Mouse (Mus musculus): ENCODE data around the gene Shisa3. TPM values are rescaled to one million over a fixed set of nuclear protein-coding genes. Genes with fewer than 3 reads are reported as not detected.

The Shisa3 gene
- total and polyA plus RNA-seq, 3 experiments = 0.05 TPM; not detected in 2

DNA sequence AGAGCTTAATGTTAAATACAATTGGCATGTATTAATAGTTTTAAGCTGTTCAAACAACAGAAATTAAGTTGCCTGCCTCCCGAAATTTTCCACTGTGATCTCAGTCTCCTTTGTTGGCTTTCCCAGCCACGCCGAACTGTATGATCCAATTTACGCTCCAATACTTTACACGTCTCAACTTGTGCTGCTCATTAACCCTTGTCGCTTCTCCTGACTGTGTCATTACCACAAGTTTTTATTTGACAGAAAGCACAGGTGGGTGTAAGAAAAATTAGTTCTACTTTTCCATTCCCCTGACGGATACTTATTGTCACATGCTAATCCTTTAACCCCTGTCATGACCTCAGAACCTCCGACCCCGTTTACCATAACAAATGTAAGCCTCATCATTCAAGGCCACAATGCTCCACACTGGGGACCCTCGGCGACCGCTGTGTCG, 49.2 kb downstream of the Shisa3 start:
- no peak for TF ChIP-seq GATA1 (IDR thresholded peaks at IDR 0.05; ENCODE audit: borderline replicate concordance, low read length)
- TF ChIP-seq CTCF (IDR thresholded peaks at IDR 0.05; ENCODE audit: low read depth, low read length) = no peak
- TF ChIP-seq GATA2 (IDR thresholded peaks at IDR 0.05; ENCODE audit: borderline replicate concordance, low read depth, low read length) = no peak
- TF ChIP-seq TAL1 (conservative IDR thresholded peaks at IDR 0.05; ENCODE audit: low read depth, low read length) = no peak
- no peak for TF ChIP-seq POLR2AphosphoS5 (IDR thresholded peaks at IDR 0.05; ENCODE audit: insufficient replicate concordance, low read depth, low read length)
- Histone ChIP-seq H3K4me3 (ENCODE audit: low read depth, low read length) (no peak overlapping the region), H3K36me3 (replicated peaks) (peaks cover 73% of the 10 kb centered on the region), H3K27me3 (ENCODE audit: insufficient read depth, low read length) (no peaks in the 10 kb centered on the region), H3K9me3 (replicated peaks) (no peaks in the 10 kb centered on the region), H3K4me1 (ENCODE audit: insufficient read depth, low read depth, low read length) (no peaks in the 10 kb centered on the region)
- DNase-seq (ENCODE audit: low spot score) (no peak), ATAC-seq (ENCODE audit: extremely low read depth, insufficient number of reproducible peaks, low FRiP score, poor library complexity, severe bottlenecking) (no peak)

DNA sequence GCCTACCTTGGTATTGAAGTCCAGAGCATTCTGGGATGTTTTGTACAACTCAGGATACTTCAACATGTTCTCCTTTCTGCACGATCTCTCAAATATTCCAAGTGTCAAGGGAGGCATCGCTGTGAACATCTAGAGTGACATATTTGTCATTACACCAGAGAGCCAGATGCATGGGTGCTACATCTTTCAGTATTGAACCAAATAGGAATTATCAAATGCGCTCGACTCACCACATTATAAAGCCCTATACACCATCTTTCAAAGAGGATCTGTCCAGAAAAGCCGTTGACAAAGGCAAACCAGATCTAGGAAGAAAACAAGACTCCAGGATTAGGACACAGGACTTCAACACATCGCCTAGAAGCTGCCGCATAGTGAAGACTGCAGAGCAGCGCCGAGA, 52.2 kb downstream of the Shisa3 start:
- DNase-seq (ENCODE audit: low spot score) = no peak
- peaks cover 71% of the 10 kb centered on the region for H3K36me3 ChIP-seq (replicated peaks)
- no peaks in the 10 kb centered on the region for H3K9me3 ChIP-seq (replicated peaks)
- TF ChIP-seq TAL1 (conservative IDR thresholded peaks at IDR 0.05; ENCODE audit: low read depth, low read length) = no peak
- no peak for TF ChIP-seq GATA1 (IDR thresholded peaks at IDR 0.05; ENCODE audit: borderline replicate concordance, low read length)
- no peak for TF ChIP-seq GATA2 (IDR thresholded peaks at IDR 0.05; ENCODE audit: borderline replicate concordance, low read depth, low read length)
- TF ChIP-seq POLR2AphosphoS5 (IDR thresholded peaks at IDR 0.05; ENCODE audit: insufficient replicate concordance, low read depth, low read length) = no peak
- TF ChIP-seq CTCF (IDR thresholded peaks at IDR 0.05; ENCODE audit: low read depth, low read length) = no peak
- no peaks in the 10 kb centered on the region for H3K27me3 ChIP-seq (ENCODE audit: insufficient read depth, low read length)
- H3K4me1 ChIP-seq (ENCODE audit: insufficient read depth, low read depth, low read length) = no peaks in the 10 kb centered on the region
- no peak overlapping the region for H3K4me3 ChIP-seq (ENCODE audit: low read depth, low read length)
- no peak for ATAC-seq (ENCODE audit: extremely low read depth, insufficient number of reproducible peaks, low FRiP score, poor library complexity, severe bottlenecking)

DNA sequence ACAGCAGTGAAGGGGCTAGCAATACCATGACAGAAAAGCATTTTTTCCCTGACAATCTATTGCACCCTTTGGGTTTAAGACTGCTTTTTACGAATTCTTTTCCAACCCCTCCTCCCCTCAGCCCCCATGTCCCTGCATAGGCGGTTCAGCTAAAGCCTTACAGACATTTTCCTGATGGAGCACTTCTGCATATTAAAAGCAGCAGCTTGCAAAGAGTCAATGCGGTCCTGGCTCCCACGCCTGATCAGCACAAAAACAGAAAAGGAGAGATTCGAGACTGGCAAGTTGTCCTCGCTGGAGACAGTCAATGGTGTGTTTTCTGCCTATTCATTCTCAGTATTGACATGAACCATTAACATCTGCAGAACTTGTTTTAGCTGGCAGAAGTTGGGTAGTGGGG, 55.0 kb downstream of the Shisa3 start:
- Histone ChIP-seq H3K27me3 (ENCODE audit: insufficient read depth, low read length) (no peaks in the 10 kb centered on the region), H3K36me3 (replicated peaks) (peaks cover 74% of the 10 kb centered on the region), H3K4me1 (ENCODE audit: insufficient read depth, low read depth, low read length) (no peaks in the 10 kb centered on the region), H3K4me3 (ENCODE audit: low read depth, low read length) (no peak overlapping the region), H3K9me3 (replicated peaks) (no peaks in the 10 kb centered on the region)
- TF ChIP-seq GATA1 (IDR thresholded peaks at IDR 0.05; ENCODE audit: borderline replicate concordance, low read length) (no peak), GATA2 (IDR thresholded peaks at IDR 0.05; ENCODE audit: borderline replicate concordance, low read depth, low read length) (no peak), CTCF (IDR thresholded peaks at IDR 0.05; ENCODE audit: low read depth, low read length) (no peak), TAL1 (conservative IDR thresholded peaks at IDR 0.05; ENCODE audit: low read depth, low read length) (no peak), POLR2AphosphoS5 (IDR thresholded peaks at IDR 0.05; ENCODE audit: insufficient replicate concordance, low read depth, low read length) (no peak)
- DNase-seq (ENCODE audit: low spot score) (no peak), ATAC-seq (ENCODE audit: extremely low read depth, insufficient number of reproducible peaks, low FRiP score, poor library complexity, severe bottlenecking) (no peak)

DNA sequence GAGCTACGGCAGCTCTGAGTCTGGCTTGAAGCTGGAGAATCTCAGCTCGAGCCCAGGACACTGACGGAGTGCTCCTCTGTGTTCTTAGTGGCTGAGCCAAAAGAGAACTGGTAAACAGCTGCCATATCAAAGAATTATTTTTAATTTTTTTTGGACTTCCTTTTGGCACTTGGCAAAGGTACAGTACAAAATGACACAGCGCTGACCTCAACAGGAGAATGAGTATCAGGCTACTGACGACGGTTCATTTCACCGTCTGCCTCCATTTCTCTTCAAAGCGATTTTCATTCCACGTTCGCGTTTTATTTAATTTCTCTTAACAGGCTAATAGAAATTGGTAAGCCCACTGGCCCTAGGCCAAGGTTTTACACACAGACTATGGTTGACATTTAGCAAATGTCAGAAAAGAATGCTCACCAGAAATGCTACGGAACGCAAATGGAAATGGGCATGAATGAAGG, 61.8 kb downstream of the Shisa3 start:
- H3K4me3 ChIP-seq (ENCODE audit: low read depth, low read length) = no peak overlapping the region
- H3K9me3 ChIP-seq (replicated peaks) = no peaks in the 10 kb centered on the region
- DNase-seq (ENCODE audit: low spot score) = no peak
- no peaks in the 10 kb centered on the region for H3K27me3 ChIP-seq (ENCODE audit: insufficient read depth, low read length)
- ATAC-seq (ENCODE audit: extremely low read depth, insufficient number of reproducible peaks, low FRiP score, poor library complexity, severe bottlenecking) = no peak
- no peaks in the 10 kb centered on the region for H3K4me1 ChIP-seq (ENCODE audit: insufficient read depth, low read depth, low read length)
- H3K36me3 ChIP-seq (replicated peaks) = peaks cover 83% of the 10 kb centered on the region
- TF ChIP-seq POLR2AphosphoS5 (IDR thresholded peaks at IDR 0.05; ENCODE audit: insufficient replicate concordance, low read depth, low read length) (no peak), GATA2 (IDR thresholded peaks at IDR 0.05; ENCODE audit: borderline replicate concordance, low read depth, low read length) (no peak), GATA1 (IDR thresholded peaks at IDR 0.05; ENCODE audit: borderline replicate concordance, low read length) (no peak), CTCF (IDR thresholded peaks at IDR 0.05; ENCODE audit: low read depth, low read length) (no peak), TAL1 (conservative IDR thresholded peaks at IDR 0.05; ENCODE audit: low read depth, low read length) (no peak)

DNA sequence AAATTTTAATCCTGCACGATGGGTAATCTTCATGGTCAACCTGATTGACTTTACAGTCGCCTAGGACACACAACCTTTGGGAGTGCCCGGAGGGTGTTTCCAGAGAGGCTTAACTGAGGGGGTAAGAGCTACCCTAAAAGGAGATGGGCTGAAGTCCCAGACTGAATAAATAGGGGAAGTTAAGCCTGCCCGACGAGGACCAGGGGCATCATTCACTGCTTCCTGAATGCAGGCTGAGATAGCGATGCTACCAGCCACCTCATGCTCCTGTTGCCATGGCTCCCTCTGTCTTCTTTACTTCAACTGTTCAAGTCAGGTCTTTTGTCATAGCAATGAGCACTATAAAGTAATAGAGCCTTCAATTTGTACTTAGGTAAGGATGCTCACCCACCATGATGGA, 62.5 kb downstream of the Shisa3 start:
- DNase-seq (ENCODE audit: low spot score) (no peak), ATAC-seq (ENCODE audit: extremely low read depth, insufficient number of reproducible peaks, low FRiP score, poor library complexity, severe bottlenecking) (no peak)
- Histone ChIP-seq H3K9me3 (replicated peaks) (no peaks in the 10 kb centered on the region), H3K4me1 (ENCODE audit: insufficient read depth, low read depth, low read length) (no peaks in the 10 kb centered on the region), H3K4me3 (ENCODE audit: low read depth, low read length) (no peak overlapping the region), H3K36me3 (replicated peaks) (peaks cover 84% of the 10 kb centered on the region), H3K27me3 (ENCODE audit: insufficient read depth, low read length) (no peaks in the 10 kb centered on the region)
- TF ChIP-seq TAL1 (conservative IDR thresholded peaks at IDR 0.05; ENCODE audit: low read depth, low read length) (no peak), POLR2AphosphoS5 (IDR thresholded peaks at IDR 0.05; ENCODE audit: insufficient replicate concordance, low read depth, low read length) (no peak), GATA2 (IDR thresholded peaks at IDR 0.05; ENCODE audit: borderline replicate concordance, low read depth, low read length) (no peak), GATA1 (IDR thresholded peaks at IDR 0.05; ENCODE audit: borderline replicate concordance, low read length) (no peak)

DNA sequence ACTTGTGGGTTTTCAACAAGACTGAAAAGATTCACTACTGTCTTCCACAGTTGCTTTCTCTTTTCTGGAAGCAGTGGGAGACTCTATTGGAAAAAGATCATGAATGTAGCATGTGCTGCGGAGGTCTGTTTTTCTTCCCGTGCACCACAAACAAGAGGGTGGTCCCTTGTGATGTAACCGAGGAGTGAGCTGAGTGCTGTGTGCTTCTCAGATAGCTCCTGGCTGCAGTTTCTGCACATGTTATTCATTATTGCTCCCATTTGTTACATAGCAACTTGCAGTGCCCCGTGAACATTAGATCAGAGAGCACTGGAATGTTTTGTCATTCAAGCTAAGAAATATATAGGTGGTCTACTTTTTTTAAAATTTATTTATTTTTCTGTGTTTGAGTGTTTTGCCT, 65.3 kb downstream of the Shisa3 start:
- no peaks in the 10 kb centered on the region for H3K4me1 ChIP-seq (ENCODE audit: insufficient read depth, low read depth, low read length)
- peaks cover 11% of the 10 kb centered on the region for H3K9me3 ChIP-seq (replicated peaks)
- DNase-seq (ENCODE audit: low spot score) = no peak
- no peak overlapping the region for H3K4me3 ChIP-seq (ENCODE audit: low read depth, low read length)
- TF ChIP-seq TAL1 (conservative IDR thresholded peaks at IDR 0.05; ENCODE audit: low read depth, low read length) = no peak
- no peak for TF ChIP-seq GATA2 (IDR thresholded peaks at IDR 0.05; ENCODE audit: borderline replicate concordance, low read depth, low read length)
- no peak for TF ChIP-seq CTCF (IDR thresholded peaks at IDR 0.05; ENCODE audit: low read depth, low read length)
- TF ChIP-seq POLR2AphosphoS5 (IDR thresholded peaks at IDR 0.05; ENCODE audit: insufficient replicate concordance, low read depth, low read length) = no peak
- TF ChIP-seq GATA1 (IDR thresholded peaks at IDR 0.05; ENCODE audit: borderline replicate concordance, low read length) = no peak
- peaks cover 83% of the 10 kb centered on the region for H3K36me3 ChIP-seq (replicated peaks)
- H3K27me3 ChIP-seq (ENCODE audit: insufficient read depth, low read length) = no peaks in the 10 kb centered on the region
- ATAC-seq (ENCODE audit: extremely low read depth, insufficient number of reproducible peaks, low FRiP score, poor library complexity, severe bottlenecking) = no peak

Other genes starting within 250 kb of the Shisa3 start
- not detected in 2 replicates for gene Bend4, start 179.6 kb upstream of the Shisa3 start, total RNA-seq (2014; fragmentation: Nextera tagmentation)
- 0.06 and 0.11 TPM in 2 replicates for gene Bend4, start 179.6 kb upstream of the Shisa3 start, total RNA-seq (2017)
- 0.01 TPM in 1 of 2 replicates, not detected in the other for gene Bend4, start 179.6 kb upstream of the Shisa3 start, polyA plus RNA-seq (2012)
- gene Atp8a1, start 239.6 kb downstream of the Shisa3 start, total RNA-seq (2014; fragmentation: Nextera tagmentation) = 156 and 177 TPM in 2 replicates
- 75.0 and 81.3 TPM in 2 replicates for gene Atp8a1, start 239.6 kb downstream of the Shisa3 start, total RNA-seq (2017)
- 13.5 and 14.8 TPM in 2 replicates for gene Atp8a1, start 239.6 kb downstream of the Shisa3 start, polyA plus RNA-seq (2012)